Mouse (Mus musculus): Measurements from ENCODE around the gene Vmn1r3. TPM values are rescaled to one million over a fixed set of nuclear protein-coding genes. Genes with fewer than 3 reads are reported as not detected.
"Not testable (repeated sequence)": the region's sequence is repeated elsewhere in the genome, so short reads cannot be mapped to it uniquely, and the experiment has no call there.

Vmn1r3 gene
- total RNA-seq, 1 experiment, result not detected

GRCm38 (mm10) chr4:3165046-3165445, 20.1 kb downstream of the Vmn1r3 start:
- no peak overlapping the region for H3K27ac ChIP-seq (ENCODE audit: insufficient read depth, low read depth, low read length, poor library complexity, severe bottlenecking)
- in situ Hi-C loops (cut with MboI; ENCODE audit: low sequenced_read_pairs in 2 of 2, unreplicated experiment in 2 of 2), result no loop called here
- no peak overlapping the region for H3K4me3 ChIP-seq (ENCODE audit: insufficient read depth in 1 of 2, low read depth in 1 of 2, low read length in 2 of 2, poor library complexity in 1 of 2, severe bottlenecking in 1 of 2)
- no peaks in the 10 kb centered on the region for H3K36me3 ChIP-seq (ENCODE audit: control insufficient read depth, insufficient read depth, low read length, poor library complexity, severe bottlenecking)
- no peak for DNase-seq (ENCODE audit: low read depth, low spot score)
- TF ChIP-seq CHD2 (IDR thresholded peaks at IDR 0.05; ENCODE audit: low read depth, low read length) (no peak), ZNF384 (IDR thresholded peaks at IDR 0.05; ENCODE audit: low read depth, low read length) (no peak), MAFK (IDR thresholded peaks at IDR 0.05; ENCODE audit: insufficient read depth, low read depth, low read length) (no peak), HCFC1 (IDR thresholded peaks at IDR 0.05; ENCODE audit: borderline replicate concordance, insufficient read depth, low read length) (no peak), ZC3H11A (IDR thresholded peaks at IDR 0.05; ENCODE audit: borderline replicate concordance, low read depth, low read length) (no peak)
- H3K4me1 ChIP-seq (ENCODE audit: control insufficient read depth in 2 of 2, insufficient read depth in 2 of 2, low read length in 2 of 2, poor library complexity in 1 of 2), result no peaks in the 10 kb centered on the region
- no peaks in the 10 kb centered on the region for H3K9me3 ChIP-seq (ENCODE audit: control insufficient read depth, insufficient read depth, low read depth, low read length)
- no peak overlapping the region for H3K9ac ChIP-seq (ENCODE audit: insufficient read depth, low read depth, low read length, poor library complexity, severe bottlenecking)

GRCm38 (mm10) chr4:3164429-3164828, 20.7 kb downstream of the Vmn1r3 start:
- H3K4me3 ChIP-seq (ENCODE audit: insufficient read depth in 1 of 2, low read depth in 1 of 2, low read length in 2 of 2, poor library complexity in 1 of 2, severe bottlenecking in 1 of 2); H3K9me3 ChIP-seq (ENCODE audit: control insufficient read depth, insufficient read depth, low read depth, low read length); H3K4me1 ChIP-seq (ENCODE audit: control insufficient read depth in 2 of 2, insufficient read depth in 2 of 2, low read length in 2 of 2, poor library complexity in 1 of 2); in situ Hi-C loops (cut with MboI; ENCODE audit: low sequenced_read_pairs in 2 of 2, unreplicated experiment in 2 of 2); H3K27ac ChIP-seq (ENCODE audit: insufficient read depth, low read depth, low read length, poor library complexity, severe bottlenecking); DNase-seq (ENCODE audit: low read depth, low spot score); H3K9ac ChIP-seq (ENCODE audit: insufficient read depth, low read depth, low read length, poor library complexity, severe bottlenecking); H3K36me3 ChIP-seq (ENCODE audit: control insufficient read depth, insufficient read depth, low read length, poor library complexity, severe bottlenecking): not testable (repeated sequence)

- H3K27ac ChIP-seq (ENCODE audit: insufficient read depth, low read depth, low read length, poor library complexity, severe bottlenecking); DNase-seq (ENCODE audit: low read depth, low spot score); H3K4me3 ChIP-seq (ENCODE audit: insufficient read depth in 1 of 2, low read depth in 1 of 2, low read length in 2 of 2, poor library complexity in 1 of 2, severe bottlenecking in 1 of 2); H3K9ac ChIP-seq (ENCODE audit: insufficient read depth, low read depth, low read length, poor library complexity, severe bottlenecking); H3K9me3 ChIP-seq (ENCODE audit: control insufficient read depth, insufficient read depth, low read depth, low read length); H3K4me1 ChIP-seq (ENCODE audit: control insufficient read depth in 2 of 2, insufficient read depth in 2 of 2, low read length in 2 of 2, poor library complexity in 1 of 2); H3K36me3 ChIP-seq (ENCODE audit: control insufficient read depth, insufficient read depth, low read length, poor library complexity, severe bottlenecking); in situ Hi-C loops (cut with MboI; ENCODE audit: low sequenced_read_pairs in 2 of 2, unreplicated experiment in 2 of 2): not testable (repeated sequence)
Measured at GRCm38 (mm10) chr4:3153320-3153719, 31.8 kb downstream of the Vmn1r3 start.

GRCm38 (mm10) chr4:3147926-3148325, 37.2 kb downstream of the Vmn1r3 start:
- DNase-seq (ENCODE audit: low read depth, low spot score); H3K27ac ChIP-seq (ENCODE audit: insufficient read depth, low read depth, low read length, poor library complexity, severe bottlenecking); H3K4me3 ChIP-seq (ENCODE audit: insufficient read depth in 1 of 2, low read depth in 1 of 2, low read length in 2 of 2, poor library complexity in 1 of 2, severe bottlenecking in 1 of 2); H3K4me1 ChIP-seq (ENCODE audit: control insufficient read depth in 2 of 2, insufficient read depth in 2 of 2, low read length in 2 of 2, poor library complexity in 1 of 2); H3K36me3 ChIP-seq (ENCODE audit: control insufficient read depth, insufficient read depth, low read length, poor library complexity, severe bottlenecking); H3K9me3 ChIP-seq (ENCODE audit: control insufficient read depth, insufficient read depth, low read depth, low read length); in situ Hi-C loops (cut with MboI; ENCODE audit: low sequenced_read_pairs in 2 of 2, unreplicated experiment in 2 of 2); H3K9ac ChIP-seq (ENCODE audit: insufficient read depth, low read depth, low read length, poor library complexity, severe bottlenecking): not testable (repeated sequence)

Other genes with a start within 250 kb of the Vmn1r3 start
- not detected in 2 replicates for gene Vmn1r2, start 18.0 kb downstream of the Vmn1r3 start, total RNA-seq (2012; rRNA removed)

Measured in ES-E14 (cell line).